Mouse (Mus musculus) kidney, postnatal 25 days (tissue): ENCODE data around the gene Itpr1.

Experiments used
- DNase-seq, 2 experiments: peaks; one replicate each; pipeline ENCODE4 v3.0.0; 2021; ENCODE audit warnings: mixed read lengths in 2 of 2

Gene Itpr1

GRCm38 (mm10) chr6:108447179-108447845 lies 234.4 kb downstream of the Itpr1 start:
- DNase-seq, result peak in 1 of 2 experiments; percentile 55

- peak in 1 of 2 experiments; percentile 52 for DNase-seq
Measured at GRCm38 (mm10) chr6:108448016-108448735, 235.3 kb downstream of the Itpr1 start.

- DNase-seq, result peak in 1 of 2 experiments; percentile 56
Measured at GRCm38 (mm10) chr6:108448864-108449263, 236.0 kb downstream of the Itpr1 start.

- peak in 1 of 2 experiments; percentile 35 for DNase-seq
Measured at GRCm38 (mm10) chr6:108451536-108451935, 238.6 kb downstream of the Itpr1 start.

GRCm38 (mm10) chr6:108453618-108454017 lies 240.7 kb downstream of the Itpr1 start:
- DNase-seq, result no peak

GRCm38 (mm10) chr6:108454061-108454891 lies 241.4 kb downstream of the Itpr1 start:
- DNase-seq, result no peak

GRCm38 (mm10) chr6:108454979-108455836 lies 242.3 kb downstream of the Itpr1 start:
- peak in 1 of 2 experiments; percentile 31 for DNase-seq

- DNase-seq, result peak; percentile 46 to 83
Measured at GRCm38 (mm10) chr6:108456231-108457062, 243.6 kb downstream of the Itpr1 start.

- DNase-seq, result peak in 1 of 2 experiments; percentile 82
Measured at GRCm38 (mm10) chr6:108457063-108457405, 244.1 kb downstream of the Itpr1 start.

- peak in 1 of 2 experiments; percentile 54 for DNase-seq
Measured at GRCm38 (mm10) chr6:108457516-108458181, 244.8 kb downstream of the Itpr1 start.

- DNase-seq, result peak; percentile 72 to 92
Measured at GRCm38 (mm10) chr6:108458182-108458571, 245.3 kb downstream of the Itpr1 start.

- DNase-seq, result peak; percentile 39 to 73
Measured at GRCm38 (mm10) chr6:108458826-108459225, 245.9 kb downstream of the Itpr1 start.

- DNase-seq, result peak in 1 of 2 experiments; percentile 63
Measured at GRCm38 (mm10) chr6:108464308-108464979, 251.5 kb downstream of the Itpr1 start.

GRCm38 (mm10) chr6:108465159-108465558 lies 252.3 kb downstream of the Itpr1 start:
- DNase-seq, result no peak

- DNase-seq, result peak in 1 of 2 experiments; percentile 63
Measured at GRCm38 (mm10) chr6:108466061-108466531, 253.2 kb downstream of the Itpr1 start.

- DNase-seq, result peak; percentile 52 to 55
Measured at GRCm38 (mm10) chr6:108467597-108467996, 254.7 kb downstream of the Itpr1 start.

- no peak for DNase-seq
Measured at GRCm38 (mm10) chr6:108468226-108468825, 255.4 kb downstream of the Itpr1 start.

GRCm38 (mm10) chr6:108471878-108472277 lies 259.0 kb downstream of the Itpr1 start:
- DNase-seq, result no peak

GRCm38 (mm10) chr6:108472748-108473147 lies 259.9 kb downstream of the Itpr1 start:
- no peak for DNase-seq
